Mouse (Mus musculus) embryonic facial prominence, embryonic 11.5 days (tissue): ENCODE data around the gene Crygs. TPM values are rescaled to one million over a fixed set of nuclear protein-coding genes. Genes with fewer than 3 reads are reported as not detected.

ENCODE experiments used
- polyA plus RNA-seq: library from polyadenylated mRNA; unstranded; fragments of >200 nt; fragmentation: Nextera tagmentation; extraction: Ambion mirVana; gene quantifications from 2 replicates; pipeline ENCODE4 v1.2.1, GENCODE M21; 2014

Gene Crygs
- polyA plus RNA-seq, 1 experiment from 2014 or later, result 0.25 TPM

Other genes with a start within 250 kb of the Crygs start
- gene Dgkg, start 154.4 kb downstream of the Crygs start, polyA plus RNA-seq, result 0.15 and 0.17 TPM in 2 replicates
- gene Tbccd1, start 46.1 kb upstream of the Crygs start, polyA plus RNA-seq, result 37.9 and 40.6 TPM in 2 replicates
- 111 and 115 TPM in 2 replicates for gene Dnajb11, start 46.3 kb upstream of the Crygs start, polyA plus RNA-seq
- gene Ahsg, start 79.7 kb upstream of the Crygs start, polyA plus RNA-seq, result 0.17 TPM in 1 of 2 replicates, not detected in the other
- gene Fetub, start 106.8 kb upstream of the Crygs start, polyA plus RNA-seq, result 0.25 TPM in 1 of 2 replicates, not detected in the other
- gene Hrg, start 139.5 kb upstream of the Crygs start, polyA plus RNA-seq, result not detected in 2 replicates
- gene Kng2, start 217.9 kb upstream of the Crygs start, polyA plus RNA-seq, result not detected in 2 replicates
- gene Kng1, start 246.3 kb upstream of the Crygs start, polyA plus RNA-seq, result not detected in 2 replicates